Mouse (Mus musculus): ENCODE data around the gene Tmem79.
"Not testable (repeated sequence)": the region's sequence is repeated elsewhere in the genome, so short reads cannot be mapped to it uniquely, and the experiment has no call there.

The Tmem79 gene

GRCm38 (mm10) chr3:88336058-88337013, at the start of gene Tmem79, which contains the start of gene Smg5:
Gene Tmem79 (minus strand): TSS chr3:88336148.
Gene Smg5 (plus strand): TSS chr3:88336260.
- DNase-seq = peak; percentile 97

GRCm38 (mm10) chr3:88384364-88384763, 48.4 kb upstream of the Tmem79 start, which contains the start of gene Bglap:
Gene Bglap (minus strand): TSS chr3:88384464.
- DNase-seq = no peak

- not testable (repeated sequence) for DNase-seq
Measured at GRCm38 (mm10) chr3:88382383-88382782, 46.4 kb upstream of the Tmem79 start.

- DNase-seq = peak; percentile 21
Measured at GRCm38 (mm10) chr3:88381389-88382315, 45.7 kb upstream of the Tmem79 start.

- not testable (repeated sequence) for DNase-seq
Measured at GRCm38 (mm10) chr3:88378599-88378998, 42.7 kb upstream of the Tmem79 start, which contains the start of gene Bglap2. Gene Bglap2 (minus strand): TSS chr3:88378699.

GRCm38 (mm10) chr3:88376644-88377043, 40.7 kb upstream of the Tmem79 start:
- not testable (repeated sequence) for DNase-seq

- peak; percentile 28 for DNase-seq
Measured at GRCm38 (mm10) chr3:88375750-88376626, 40.0 kb upstream of the Tmem79 start.

- not testable (repeated sequence) for DNase-seq
Measured at GRCm38 (mm10) chr3:88372643-88373042, 36.7 kb upstream of the Tmem79 start, which contains the start of gene Bglap3. Gene Bglap3 (minus strand): TSS chr3:88372743.

- not testable (repeated sequence) for DNase-seq
Measured at GRCm38 (mm10) chr3:88368511-88368910, 32.6 kb upstream of the Tmem79 start.

GRCm38 (mm10) chr3:88367517-88367916, 31.6 kb upstream of the Tmem79 start:
- DNase-seq = not testable (repeated sequence)

GRCm38 (mm10) chr3:88366830-88367428, 31.0 kb upstream of the Tmem79 start:
- DNase-seq = peak; percentile 45

GRCm38 (mm10) chr3:88365705-88366361, 29.9 kb upstream of the Tmem79 start:
- DNase-seq = no peak

GRCm38 (mm10) chr3:88364337-88364736, 28.4 kb upstream of the Tmem79 start, which contains the start of gene Paqr6:
Gene Paqr6 (plus strand): TSS chr3:88364584.
- DNase-seq = peak; percentile 82

- peak; percentile 33 for DNase-seq
Measured at GRCm38 (mm10) chr3:88363700-88364099, 27.8 kb upstream of the Tmem79 start.

GRCm38 (mm10) chr3:88361612-88362313, 25.8 kb upstream of the Tmem79 start:
- no peak for DNase-seq

GRCm38 (mm10) chr3:88361096-88361495, 25.1 kb upstream of the Tmem79 start:
- DNase-seq = no peak

GRCm38 (mm10) chr3:88359989-88360388, 24.0 kb upstream of the Tmem79 start:
- no peak for DNase-seq

- DNase-seq = no peak
Measured at GRCm38 (mm10) chr3:88359584-88359983, 23.6 kb upstream of the Tmem79 start.

GRCm38 (mm10) chr3:88354396-88355165, 18.6 kb upstream of the Tmem79 start:
- no peak for DNase-seq
